ENCODE assay signal across 8 mouse cellular contexts in genomic region chr13:20173987-20174654, GRCm38 (mm10).
DNase-seq lines count a peak whose midpoint lies in the region; ATAC-seq and TF ChIP-seq lines count a peak whose summit lies in the region.

No protein-coding gene starts in this region.

- H3K27me3 ChIP-seq in midbrain, embryonic 11.5 days (ENCODE audit: control insufficient read depth, insufficient read depth, low read length), result no peaks in the 10 kb centered on the region
- H3K27me3 ChIP-seq in midbrain, postnatal 0 days (ENCODE audit: insufficient read depth, low read length), result no peaks in the 10 kb centered on the region
- H3K27me3 ChIP-seq in small intestine, adult 2 months (ENCODE audit: control insufficient read depth, insufficient read depth, low read length), result no peaks in the 10 kb centered on the region

- no peaks in the 10 kb centered on the region for H3K9me3 ChIP-seq in midbrain, embryonic 11.5 days (ENCODE audit: control insufficient read depth, low read length)
- no peaks in the 10 kb centered on the region for H3K9me3 ChIP-seq in midbrain, postnatal 0 days (ENCODE audit: low read length)

- no peak for TF ChIP-seq POLR2A in small intestine, adult 2 months (IDR thresholded peaks at IDR 0.05; ENCODE audit: low read depth, low read length)

- no peak overlapping the region for H3K4me2 ChIP-seq in midbrain, embryonic 11.5 days
- H3K4me2 ChIP-seq in midbrain, postnatal 0 days (ENCODE audit: low read depth, low read length, poor library complexity, severe bottlenecking), result no peak overlapping the region

- no peaks in the 10 kb centered on the region for H3K36me3 ChIP-seq in midbrain, embryonic 11.5 days (ENCODE audit: control insufficient read depth, insufficient read depth, low read length)
- H3K36me3 ChIP-seq in midbrain, postnatal 0 days (ENCODE audit: insufficient read depth, low read length), result no peaks in the 10 kb centered on the region
- H3K36me3 ChIP-seq in small intestine, adult 2 months (ENCODE audit: control insufficient read depth, insufficient read depth, low read length), result no peaks in the 10 kb centered on the region; the same call in 1 of the 2 replicates

- peak; percentile 82 for DNase-seq in midbrain, embryonic 11.5 days (ENCODE audit: low spot score, missing footprints)
- no peak for DNase-seq in midbrain, postnatal 0 days (ENCODE audit: low spot score)
- DNase-seq in heart, adult 18-20 months, result peak; percentile 74 to 85
- peak; percentile 34 for DNase-seq in kidney, postnatal 10 days
- DNase-seq in frontal cortex, postnatal 25 days (ENCODE audit: low spot score in 2 of 2), result no peak
- DNase-seq in spleen, postnatal 10 days (ENCODE audit: low spot score in 2 of 2), result no peak

- TF ChIP-seq CTCF in midbrain, postnatal 0 days (IDR thresholded peaks at IDR 0.05), result no peak
- peak; percentile 12; the same call in 1 of the 2 replicates for TF ChIP-seq CTCF in small intestine, adult 2 months (IDR thresholded peaks at IDR 0.05; ENCODE audit: extremely low read depth, insufficient read length, insufficient replicate concordance, low read depth, low read length)

- no peaks in the 10 kb centered on the region for H3K4me1 ChIP-seq in midbrain, embryonic 11.5 days (ENCODE audit: control insufficient read depth, insufficient read depth, low read length)
- H3K4me1 ChIP-seq in midbrain, postnatal 0 days (ENCODE audit: insufficient read depth, low read length), result no peaks in the 10 kb centered on the region
- H3K4me1 ChIP-seq in small intestine, adult 2 months (ENCODE audit: control insufficient read depth, insufficient read depth, insufficient read length, low read length), result peaks cover 21% of the 10 kb centered on the region

- H3K9ac ChIP-seq in midbrain, embryonic 11.5 days (ENCODE audit: low read length), result no peak overlapping the region
- H3K9ac ChIP-seq in midbrain, postnatal 0 days (replicated peaks; ENCODE audit: low read length, poor library complexity, severe bottlenecking), result no peak overlapping the region

- H3K27ac ChIP-seq in midbrain, embryonic 11.5 days (ENCODE audit: low read depth, low read length), result no peak overlapping the region
- H3K27ac ChIP-seq in midbrain, postnatal 0 days (ENCODE audit: low read depth, low read length), result no peak overlapping the region
- H3K27ac ChIP-seq in small intestine, adult 2 months (ENCODE audit: insufficient read depth, low read depth, low read length), result peak overlapping the region; percentile 68

- ATAC-seq in midbrain, embryonic 11.5 days (ENCODE audit: low FRiP score), result no peak
- ATAC-seq in midbrain, postnatal 0 days (ENCODE audit: low FRiP score), result no peak
- no peak for ATAC-seq in cerebellum, adult (ENCODE audit: insufficient number of reproducible peaks, low FRiP score, low TSS enrichment)

- 36% methylated on average over 10 of the region's 10 CpGs for WGBS in midbrain, embryonic 11.5 days
- WGBS in midbrain, postnatal 0 days, result 44% methylated on average over 10 of the region's 10 CpGs
- WGBS in small intestine, adult 2 months, result 8% methylated on average over 10 of the region's 10 CpGs

- no peak overlapping the region for H3K4me3 ChIP-seq in midbrain, embryonic 11.5 days (ENCODE audit: low read depth, low read length)
- no peak overlapping the region for H3K4me3 ChIP-seq in midbrain, postnatal 0 days (ENCODE audit: low read depth, low read length)
- H3K4me3 ChIP-seq in small intestine, adult 2 months (ENCODE audit: low read depth, low read length), result no peak overlapping the region

Comparison
In these comparisons a context has a peak if more than half of its experiments do, and no peak if none do; other contexts are left out.
1. DNase-seq: peak in midbrain, embryonic 11.5 days (single experiment), heart, adult 18-20 months (2 of 2) and kidney, postnatal 10 days (single experiment); none in midbrain, postnatal 0 days (single experiment), frontal cortex, postnatal 25 days (0 of 2) and spleen, postnatal 10 days (0 of 2).